Mouse (Mus musculus) embryonic fibroblast, embryonic 13.5 days (primary cell): ENCODE results near the gene Zfp820. TPM values are rescaled to one million over a fixed set of nuclear protein-coding genes. Genes with fewer than 3 reads are reported as not detected.
"Not testable (repeated sequence)": the region's sequence is repeated elsewhere in the genome, so short reads cannot be mapped to it uniquely, and the experiment has no call there.

ENCODE experiments used
- H3K27ac ChIP-seq: 2 replicates; pipeline ENCODE4 v1.5.1; 2012; ENCODE audit warnings: low read length, control low read depth, inconsistent platforms; ENCODE audit not compliant: insufficient read depth
- H3K4me1 ChIP-seq: 2 replicates; pipeline ENCODE4 v1.6.1; 2011; ENCODE audit warnings: low read length; ENCODE audit not compliant: control insufficient read depth, insufficient read depth
- H3K4me3 ChIP-seq: 2 replicates; pipeline ENCODE4 v1.5.1; 2011; ENCODE audit warnings: mild to moderate bottlenecking, control low read depth, low read length; ENCODE audit not compliant: insufficient read depth
- CTCF ChIP-seq: IDR thresholded peaks from 2 replicates; pipeline ENCODE4 v1.5.1; 2011; ENCODE audit warnings: mild to moderate bottlenecking, control low read depth, low read length, moderate library complexity, borderline replicate concordance; ENCODE audit not compliant: insufficient read depth
- POLR2A ChIP-seq: IDR thresholded peaks from 2 replicates; pipeline ENCODE4 v1.6.1; 2011; ENCODE audit warnings: low read depth, mild to moderate bottlenecking, control low read depth, low read length, moderate library complexity
- polyA plus RNA-seq: library from polyadenylated mRNA; stranded (reverse); fragments of >200 nt; gene quantifications from 2 replicates; pipeline ENCODE4 v1.2.4, GENCODE M21; 2011; ENCODE audit warnings: low read depth; ENCODE audit not compliant: missing spikeins, insufficient read length

Zfp820 gene
- 5.3 and 7.6 TPM in 2 replicates for polyA plus RNA-seq

DNA sequence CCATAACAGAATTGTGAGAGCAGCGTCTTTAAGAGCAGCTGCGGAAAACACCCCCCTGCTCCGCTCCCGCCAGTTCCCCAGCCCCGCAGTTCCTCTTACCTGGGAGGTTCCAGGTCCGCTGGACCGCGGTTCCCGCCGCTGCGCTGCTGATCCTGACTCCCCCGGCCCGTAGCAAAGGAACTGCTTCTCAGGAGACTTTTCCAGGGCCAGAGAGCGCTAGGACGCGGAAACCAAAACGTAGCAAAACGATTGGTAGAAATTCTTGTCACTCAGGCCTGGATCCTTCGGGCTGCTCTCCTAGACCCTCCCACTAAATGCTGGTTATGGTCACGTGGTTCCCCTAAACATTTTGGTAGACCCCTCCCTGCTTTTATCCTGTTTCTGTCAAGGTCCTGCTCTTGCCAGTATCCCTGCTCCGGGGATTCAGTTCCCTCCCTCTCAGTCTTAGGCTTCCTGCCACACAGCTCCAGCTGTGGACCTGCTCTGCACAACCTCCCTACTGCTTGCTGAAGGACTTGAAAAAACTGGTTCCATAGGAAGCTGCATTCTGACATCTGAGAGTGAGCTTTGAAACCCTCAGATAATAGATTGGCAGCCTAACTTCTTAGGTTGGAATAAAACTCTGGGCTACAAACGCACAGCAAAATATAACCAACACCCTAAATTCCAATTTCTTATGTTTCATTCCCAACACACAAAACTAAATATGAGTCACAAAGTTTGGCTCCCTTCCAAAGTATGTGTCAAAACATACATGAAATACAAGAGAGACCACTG lies at the start of gene Zfp820:
Zfp820 (minus strand) TSS at position 228 of the 777 bp plus-strand sequence.
- Histone ChIP-seq H3K4me1 (no peaks in the 10 kb centered on the region), H3K27ac (no peak within 1 kb of the TSS), H3K4me3 (peak within 1 kb of the TSS; percentile 93)
- peak; percentile 59 for TF ChIP-seq POLR2A
- no peak for TF ChIP-seq CTCF

DNA sequence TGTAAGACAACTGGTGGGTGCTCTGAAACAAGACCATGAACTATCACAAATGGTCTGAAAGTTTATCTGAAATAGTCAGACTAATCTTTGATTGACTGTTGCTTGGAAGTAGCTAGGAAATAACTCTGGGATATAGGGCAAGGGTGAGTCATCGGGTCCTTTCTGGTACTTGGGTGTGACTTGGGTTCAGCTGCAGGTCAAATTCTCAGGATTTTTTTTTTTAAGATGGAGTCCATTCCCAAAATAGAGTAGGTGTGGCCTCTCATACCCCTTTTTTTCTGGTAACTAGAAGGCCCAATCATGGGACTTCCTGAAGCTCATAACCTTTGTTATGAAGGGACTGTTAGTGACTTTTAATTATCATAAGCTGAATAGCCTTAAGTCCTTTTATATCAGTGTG lies 25.7 kb upstream of the Zfp820 start:
- no peaks in the 10 kb centered on the region for H3K4me1 ChIP-seq
- no peak overlapping the region for H3K27ac ChIP-seq
- TF ChIP-seq POLR2A (no peak), CTCF (no peak)
- H3K4me3 ChIP-seq, result no peak overlapping the region

DNA sequence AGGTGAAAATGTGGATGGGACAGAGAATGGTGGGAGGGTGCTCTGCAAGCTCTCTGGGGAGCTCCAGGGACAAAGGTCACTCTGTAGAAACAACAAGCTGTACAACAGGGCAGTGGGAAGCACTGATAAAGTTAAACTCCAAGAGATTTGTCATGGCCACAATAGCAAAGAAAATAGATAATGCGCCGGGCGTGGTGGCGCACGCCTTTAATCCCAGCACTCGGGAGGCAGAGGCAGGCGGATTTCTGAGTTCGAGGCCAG lies 680 bp upstream of the Zfp820 start:
- not testable (repeated sequence) for H3K27ac ChIP-seq, H3K4me3 ChIP-seq, H3K4me1 ChIP-seq

DNA sequence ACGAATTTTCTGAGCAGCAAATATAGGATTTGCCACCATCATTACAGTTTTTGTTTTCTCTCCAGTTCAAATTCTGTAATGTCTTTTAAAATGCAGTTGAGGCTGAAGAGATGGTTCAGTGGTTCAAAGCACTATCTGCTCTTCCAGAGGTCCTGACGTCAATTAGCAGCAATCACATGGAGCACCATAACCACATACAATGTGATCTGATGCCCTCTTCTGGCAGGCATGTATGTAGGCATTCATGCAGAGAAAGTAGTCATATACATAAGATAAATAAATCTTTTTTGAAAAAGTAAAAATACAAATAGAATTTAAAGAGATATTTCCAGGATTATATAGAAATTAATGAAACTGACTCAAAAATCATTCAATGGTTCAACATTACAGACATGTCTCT lies 7.1 kb downstream of the Zfp820 start:
- Histone ChIP-seq H3K27ac (no peak overlapping the region), H3K4me3 (no peak overlapping the region), H3K4me1 (no peaks in the 10 kb centered on the region)
- TF ChIP-seq POLR2A (no peak), CTCF (no peak)

DNA sequence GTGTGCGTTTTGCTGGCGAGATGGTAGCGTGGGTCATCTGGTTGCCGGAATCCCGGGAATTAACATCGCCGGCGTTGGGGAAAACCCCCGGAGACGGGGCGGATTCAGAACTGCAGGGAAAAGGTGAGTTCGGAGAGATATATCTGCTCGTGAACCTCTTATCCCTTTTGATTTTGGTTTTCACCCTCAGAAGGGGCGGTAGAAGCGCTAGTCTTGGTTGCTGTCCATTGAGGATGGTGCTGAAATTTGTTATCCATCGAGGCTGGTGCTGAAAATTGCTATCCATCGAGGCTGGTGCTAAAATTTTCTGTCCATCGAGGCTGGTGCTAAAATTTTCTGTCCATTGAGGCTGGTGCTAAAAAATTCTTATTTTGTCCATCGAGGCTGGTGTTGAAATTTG lies 44.2 kb downstream of the Zfp820 start:
- H3K27ac ChIP-seq, H3K4me1 ChIP-seq, H3K4me3 ChIP-seq: not testable (repeated sequence)

- Histone ChIP-seq H3K4me3 (no peak overlapping the region), H3K27ac (no peak overlapping the region), H3K4me1 (no peaks in the 10 kb centered on the region)
- TF ChIP-seq POLR2A (no peak), CTCF (no peak)
Measured at GRCm38 (mm10) chr17:21792256-21792655, 53.3 kb downstream of the Zfp820 start.

GRCm38 (mm10) chr17:21770336-21770735 lies 75.2 kb downstream of the Zfp820 start:
- Histone ChIP-seq H3K4me3 (no peak overlapping the region), H3K4me1 (no peaks in the 10 kb centered on the region), H3K27ac (no peak overlapping the region)
- TF ChIP-seq CTCF, result no peak

Other genes starting within 250 kb of the Zfp820 start
- 2.9 and 4.6 TPM in 2 replicates for gene Zfp983, start 195.1 kb downstream of the Zfp820 start, polyA plus RNA-seq
- gene Gm10226, start 153.9 kb downstream of the Zfp820 start, polyA plus RNA-seq, result 4.2 and 10.9 TPM in 2 replicates
- 6.4 and 9.0 TPM in 2 replicates for gene Zfp760, start 138.0 kb downstream of the Zfp820 start, polyA plus RNA-seq
- 7.1 and 9.9 TPM in 2 replicates for gene Zfp229, start 115.0 kb downstream of the Zfp820 start, polyA plus RNA-seq
- gene Zfp995, start 64.2 kb upstream of the Zfp820 start, polyA plus RNA-seq, result 11.4 and 12.6 TPM in 2 replicates
- gene Zfp942, start 116.7 kb upstream of the Zfp820 start, polyA plus RNA-seq, result 11.3 and 13.9 TPM in 2 replicates
- gene Zfp943, start 116.8 kb upstream of the Zfp820 start, polyA plus RNA-seq, result 11.7 and 18.2 TPM in 2 replicates